Mouse (Mus musculus) brain, embryonic 14.5 days (tissue): ENCODE measurements around the gene Degs2.

Experiments
- CTCF ChIP-seq: fragments of 200-500 bp; IDR thresholded peaks from 2 replicates; pipeline ENCODE4 v1.5.1; 2012; ENCODE audit warnings: inconsistent platforms, mild to moderate bottlenecking, moderate library complexity, borderline replicate concordance; ENCODE audit not compliant: insufficient read depth, insufficient read length; ENCODE audit errors: extremely low read depth
- POLR2A ChIP-seq: fragments of 200-500 bp; IDR thresholded peaks from 2 replicates; pipeline ENCODE4 v1.6.1; 2012; ENCODE audit warnings: mild to moderate bottlenecking, inconsistent platforms, borderline replicate concordance; ENCODE audit not compliant: poor library complexity, insufficient read depth, insufficient read length, severe bottlenecking; ENCODE audit errors: extremely low read depth

- TF ChIP-seq POLR2A (no peak), CTCF (no peak)
Measured at GRCm38 (mm10) chr12:108699576-108699975, 2.5 kb downstream of the Degs2 start.
